Comparison of ENCODE assay signal across 9 mouse cellular contexts in the genomic region with DNA sequence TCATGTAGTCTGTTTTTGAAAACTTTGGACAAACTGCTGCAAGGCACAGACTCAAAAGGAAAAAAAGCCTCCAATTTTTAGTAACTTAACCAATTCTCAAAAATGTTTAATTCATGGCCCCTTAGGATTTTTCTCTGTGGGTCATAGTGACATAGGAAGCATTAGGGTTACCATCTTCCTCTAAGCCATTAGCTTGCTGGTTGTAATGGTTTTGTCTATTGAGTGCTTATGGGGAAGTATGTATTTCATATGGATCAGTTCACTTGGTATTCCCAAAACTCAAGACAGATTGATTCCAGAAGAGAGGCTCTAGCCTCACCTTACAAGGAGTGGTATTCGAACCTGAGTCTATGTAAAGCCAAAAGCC. TPM values are rescaled to one million over a fixed set of nuclear protein-coding genes. Genes with fewer than 3 reads are reported as not detected.
A peak's percentile ranks its signal among the peaks of the same experiment; 100 is the strongest.
DNase-seq lines count a peak whose midpoint lies in the region; ATAC-seq lines count a peak whose summit lies in the region.
"Had no signal": no experiment of that assay in that cellular context is flagged by ENCODE, and none has a peak within 500 bp of the region (broad histone marks: within the 10 kb centered on the region; RNA-seq: fewer than 3 reads in every experiment).

No protein-coding gene starts in this region.

- no peaks in the 10 kb centered on the region for H3K9me3 ChIP-seq in kidney, embryonic 14.5 days (ENCODE audit: control insufficient read depth, low read length)
- no peaks in the 10 kb centered on the region for H3K9me3 ChIP-seq in embryonic facial prominence, embryonic 11.5 days (replicated peaks; ENCODE audit: control insufficient read depth, low read length)
- H3K9me3 ChIP-seq in intestine, embryonic 14.5 days (ENCODE audit: control insufficient read depth, low read length): no peaks in the 10 kb centered on the region
- no peaks in the 10 kb centered on the region for H3K9me3 ChIP-seq in midbrain, embryonic 16.5 days (replicated peaks; ENCODE audit: control insufficient read depth, low read length, poor library complexity, severe bottlenecking)
- H3K9me3 ChIP-seq: G1E had no signal

- 88% methylated on average over 1 of the region's 1 CpGs for WGBS in kidney, embryonic 14.5 days
- WGBS in embryonic facial prominence, embryonic 11.5 days: 69% methylated on average over 1 of the region's 1 CpGs
- WGBS in intestine, embryonic 14.5 days: 87% methylated on average over 1 of the region's 1 CpGs
- 97% methylated on average over 1 of the region's 1 CpGs for WGBS in midbrain, embryonic 16.5 days

- DNase-seq in kidney, adult 8-10 months: no peak
- no peak for DNase-seq in embryonic facial prominence, embryonic 11.5 days (ENCODE audit: low spot score)
- no peak for DNase-seq in intestine, embryonic 14.5 days (ENCODE audit: low spot score)
- DNase-seq in urinary bladder, postnatal 4 days (ENCODE audit: low spot score in 2 of 2): no peak

- H3K4me1 ChIP-seq in kidney, embryonic 14.5 days (ENCODE audit: control insufficient read depth, insufficient read depth, low read length): peaks cover 6% of the 10 kb centered on the region; the same call in 1 of the 2 replicates
- no peaks in the 10 kb centered on the region; the same call in 1 of the 2 replicates for H3K4me1 ChIP-seq in embryonic facial prominence, embryonic 11.5 days (ENCODE audit: control insufficient read depth, insufficient read depth, low read length)
- peaks cover 8% of the 10 kb centered on the region for H3K4me1 ChIP-seq in intestine, embryonic 14.5 days (replicated peaks; ENCODE audit: control insufficient read depth, insufficient read depth, low read length)
- H3K4me1 ChIP-seq in midbrain, embryonic 16.5 days (ENCODE audit: control insufficient read depth, insufficient read depth, low read length): peaks cover 11% of the 10 kb centered on the region

- peak overlapping the region; percentile 90; the same call in 1 of the 2 replicates for H3K9ac ChIP-seq in kidney, embryonic 14.5 days (ENCODE audit: low read depth, low read length)
- H3K9ac ChIP-seq in embryonic facial prominence, embryonic 11.5 days (replicated peaks; ENCODE audit: low read length): peak overlapping the region; percentile 90; the same call in 1 of the 2 replicates
- H3K9ac ChIP-seq in intestine, embryonic 14.5 days (ENCODE audit: low read length): peak overlapping the region; percentile 51
- peak overlapping the region; percentile 88 for H3K9ac ChIP-seq in midbrain, embryonic 16.5 days (ENCODE audit: low read depth, low read length)

- peak overlapping the region; percentile 84 for H3K4me3 ChIP-seq in kidney, embryonic 14.5 days (ENCODE audit: low read length)
- peak overlapping the region; percentile 70 for H3K4me3 ChIP-seq in embryonic facial prominence, embryonic 11.5 days (ENCODE audit: low read depth, low read length)
- H3K4me3 ChIP-seq in intestine, embryonic 14.5 days (ENCODE audit: low read depth, low read length): peak overlapping the region; percentile 72
- peak overlapping the region; percentile 72; the same call in 1 of the 2 replicates for H3K4me3 ChIP-seq in midbrain, embryonic 16.5 days (ENCODE audit: low read depth, low read length)

- no peaks in the 10 kb centered on the region for H3K27me3 ChIP-seq in kidney, embryonic 14.5 days (ENCODE audit: control insufficient read depth, insufficient read depth, low read length)
- H3K27me3 ChIP-seq in embryonic facial prominence, embryonic 11.5 days (ENCODE audit: control insufficient read depth, insufficient read depth, low read length): no peaks in the 10 kb centered on the region
- H3K27me3 ChIP-seq in intestine, embryonic 14.5 days (replicated peaks; ENCODE audit: control insufficient read depth, insufficient read depth, low read length): no peaks in the 10 kb centered on the region
- H3K27me3 ChIP-seq in midbrain, embryonic 16.5 days (ENCODE audit: control insufficient read depth, insufficient read depth, low read depth, low read length): no peaks in the 10 kb centered on the region

- H3K4me2 ChIP-seq in kidney, embryonic 14.5 days (replicated peaks; ENCODE audit: low read depth, low read length): peak overlapping the region; percentile 53
- peak overlapping the region; percentile 60 for H3K4me2 ChIP-seq in embryonic facial prominence, embryonic 11.5 days (ENCODE audit: low read depth, low read length)
- H3K4me2 ChIP-seq in intestine, embryonic 14.5 days (ENCODE audit: low read length): peak overlapping the region; percentile 64
- peak overlapping the region; percentile 49 for H3K4me2 ChIP-seq in midbrain, embryonic 16.5 days (ENCODE audit: low read length)

- peaks cover 19% of the 10 kb centered on the region for H3K36me3 ChIP-seq in kidney, embryonic 14.5 days (ENCODE audit: control insufficient read depth, insufficient read depth, low read length)
- H3K36me3 ChIP-seq in embryonic facial prominence, embryonic 11.5 days (replicated peaks; ENCODE audit: control insufficient read depth, insufficient read depth, low read depth, low read length): peaks cover 3% of the 10 kb centered on the region
- peaks cover 22% of the 10 kb centered on the region for H3K36me3 ChIP-seq in intestine, embryonic 14.5 days (ENCODE audit: control insufficient read depth, insufficient read depth, low read length)
- peaks cover 10% of the 10 kb centered on the region for H3K36me3 ChIP-seq in midbrain, embryonic 16.5 days (ENCODE audit: control insufficient read depth, insufficient read depth, low read length)

- peak overlapping the region; percentile 75; the same call in 1 of the 2 replicates for H3K27ac ChIP-seq in kidney, embryonic 14.5 days (ENCODE audit: low read depth, low read length)
- no peak overlapping the region; the same call in 1 of the 2 replicates for H3K27ac ChIP-seq in embryonic facial prominence, embryonic 11.5 days (replicated peaks; ENCODE audit: low read depth, low read length)
- H3K27ac ChIP-seq in intestine, embryonic 14.5 days (ENCODE audit: low read depth): peak overlapping the region; percentile 34; the same call in 1 of the 2 replicates
- H3K27ac ChIP-seq in midbrain, embryonic 16.5 days (ENCODE audit: low read length): peak overlapping the region; percentile 78

- ATAC-seq in kidney, embryonic 14.5 days (ENCODE audit: low FRiP score, low TSS enrichment): no peak
- ATAC-seq in embryonic facial prominence, embryonic 11.5 days (replicated peaks; ENCODE audit: insufficient number of reproducible peaks, low FRiP score, low TSS enrichment, low read depth): no peak
- ATAC-seq in intestine, embryonic 14.5 days (replicated peaks; ENCODE audit: low FRiP score, low TSS enrichment, low read depth): no peak
- ATAC-seq in midbrain, embryonic 16.5 days: no peak
- no peak for ATAC-seq in monocyte, adult 5-6 weeks (replicated peaks; ENCODE audit: insufficient number of reproducible peaks, low FRiP score, low TSS enrichment, poor library complexity, severe bottlenecking)
- ATAC-seq in megakaryocyte progenitor cell, adult 5-6 weeks (replicated peaks; ENCODE audit: poor library complexity): no peak

RNA-seq across cellular contexts. Expression of a gene that starts 0.7 kb away (rescaled TPM):
- polyA plus RNA-seq in kidney, embryonic 14.5 days (2014; fragmentation: Nextera tagmentation; extraction: Ambion mirVana): 65.3 and 77.2 TPM in 2 replicates
- 117 and 124 TPM in 2 replicates for polyA plus RNA-seq in embryonic facial prominence, embryonic 11.5 days (2014; fragmentation: Nextera tagmentation; extraction: Ambion mirVana)
- 63.1 and 72.4 TPM in 2 replicates for polyA plus RNA-seq in intestine, embryonic 14.5 days (2014; fragmentation: Nextera tagmentation; extraction: Ambion mirVana)
- 58.2 and 58.5 TPM in 2 replicates for polyA plus RNA-seq in midbrain, embryonic 16.5 days (2015; fragmentation: Nextera tagmentation; extraction: Ambion mirVana)
- 38.1 to 54.2 TPM (median 52.6 TPM) in 3 replicates for total RNA-seq in monocyte, adult 5-6 weeks (2017)
- 36.1 and 42.9 TPM in 2 replicates for total RNA-seq in megakaryocyte progenitor cell, adult 5-6 weeks (2015)
- total RNA-seq in megakaryocyte progenitor cell, adult 5-6 weeks (2017): 62.9 and 71.0 TPM in 2 replicates

RNA-seq across cellular contexts. Expression of a gene that starts 40.6 kb away (rescaled TPM):
- 56.3 and 62.5 TPM in 2 replicates for polyA plus RNA-seq in kidney, embryonic 14.5 days (2014; fragmentation: Nextera tagmentation; extraction: Ambion mirVana)
- polyA plus RNA-seq in embryonic facial prominence, embryonic 11.5 days (2014; fragmentation: Nextera tagmentation; extraction: Ambion mirVana): 82.1 and 84.8 TPM in 2 replicates
- 58.1 and 63.4 TPM in 2 replicates for polyA plus RNA-seq in intestine, embryonic 14.5 days (2014; fragmentation: Nextera tagmentation; extraction: Ambion mirVana)
- polyA plus RNA-seq in midbrain, embryonic 16.5 days (2015; fragmentation: Nextera tagmentation; extraction: Ambion mirVana): 174 and 177 TPM in 2 replicates
- total RNA-seq in monocyte, adult 5-6 weeks (2017): 64.8 to 81.4 TPM (median 73.4 TPM) in 3 replicates
- 34.4 and 36.5 TPM in 2 replicates for total RNA-seq in megakaryocyte progenitor cell, adult 5-6 weeks (2015)
- 31.3 and 33.1 TPM in 2 replicates for total RNA-seq in megakaryocyte progenitor cell, adult 5-6 weeks (2017)

RNA-seq across cellular contexts. Expression of a gene that starts 47.5 kb away (rescaled TPM):
- 0.73 and 1.4 TPM in 2 replicates for polyA plus RNA-seq in kidney, embryonic 14.5 days (2014; fragmentation: Nextera tagmentation; extraction: Ambion mirVana)
- polyA plus RNA-seq in embryonic facial prominence, embryonic 11.5 days (2014; fragmentation: Nextera tagmentation; extraction: Ambion mirVana): 0.63 and 1.0 TPM in 2 replicates
- polyA plus RNA-seq in intestine, embryonic 14.5 days (2014; fragmentation: Nextera tagmentation; extraction: Ambion mirVana): 2.0 TPM in 2 replicates
- polyA plus RNA-seq in midbrain, embryonic 16.5 days (2015; fragmentation: Nextera tagmentation; extraction: Ambion mirVana): 0.15 and 0.38 TPM in 2 replicates
- total RNA-seq in monocyte, adult 5-6 weeks (2017): 196 to 216 TPM (median 214 TPM) in 3 replicates
- total RNA-seq in megakaryocyte progenitor cell, adult 5-6 weeks (2015): 27.5 and 35.0 TPM in 2 replicates
- 18.9 and 23.6 TPM in 2 replicates for total RNA-seq in megakaryocyte progenitor cell, adult 5-6 weeks (2017)
